Mouse (Mus musculus) urinary bladder, postnatal 10 days (tissue): ENCODE measurements around the gene Pitpnc1.

Experiments used
- DNase-seq: peaks from one replicate; pipeline ENCODE4 v3.0.0; 2022; ENCODE audit warnings: low spot score

The Pitpnc1 gene

GRCm38 (mm10) chr11:107370476-107370875 lies 100.0 kb downstream of the Pitpnc1 start:
- no peak for DNase-seq

GRCm38 (mm10) chr11:107369661-107370060 lies 100.8 kb downstream of the Pitpnc1 start:
- no peak for DNase-seq

- no peak for DNase-seq
Observed at GRCm38 (mm10) chr11:107365938-107366712, 104.4 kb downstream of the Pitpnc1 start.

GRCm38 (mm10) chr11:107358695-107359094 lies 111.8 kb downstream of the Pitpnc1 start:
- DNase-seq, result no peak

- DNase-seq, result no peak
Observed at GRCm38 (mm10) chr11:107356224-107356623, 114.3 kb downstream of the Pitpnc1 start.

GRCm38 (mm10) chr11:107355526-107355925 lies 115.0 kb downstream of the Pitpnc1 start:
- no peak for DNase-seq

- no peak for DNase-seq
Observed at GRCm38 (mm10) chr11:107354499-107355143, 115.9 kb downstream of the Pitpnc1 start.

- no peak for DNase-seq
Observed at GRCm38 (mm10) chr11:107352596-107352995, 117.9 kb downstream of the Pitpnc1 start.

GRCm38 (mm10) chr11:107349756-107350155 lies 120.7 kb downstream of the Pitpnc1 start:
- no peak for DNase-seq

GRCm38 (mm10) chr11:107343031-107343430 lies 127.5 kb downstream of the Pitpnc1 start:
- no peak for DNase-seq

GRCm38 (mm10) chr11:107342432-107342831 lies 128.1 kb downstream of the Pitpnc1 start:
- DNase-seq, result no peak

GRCm38 (mm10) chr11:107341293-107341692 lies 129.2 kb downstream of the Pitpnc1 start:
- DNase-seq, result peak; percentile 15

- no peak for DNase-seq
Observed at GRCm38 (mm10) chr11:107340793-107341192, 129.7 kb downstream of the Pitpnc1 start.

GRCm38 (mm10) chr11:107339224-107339805 lies 131.2 kb downstream of the Pitpnc1 start:
- no peak for DNase-seq

GRCm38 (mm10) chr11:107337391-107338148 lies 132.9 kb downstream of the Pitpnc1 start:
- DNase-seq, result no peak

GRCm38 (mm10) chr11:107335756-107336155 lies 134.7 kb downstream of the Pitpnc1 start:
- DNase-seq, result no peak

GRCm38 (mm10) chr11:107334849-107335484 lies 135.5 kb downstream of the Pitpnc1 start:
- DNase-seq, result no peak

GRCm38 (mm10) chr11:107332905-107333304 lies 137.6 kb downstream of the Pitpnc1 start:
- no peak for DNase-seq

- DNase-seq, result no peak
Observed at GRCm38 (mm10) chr11:107332332-107332731, 138.2 kb downstream of the Pitpnc1 start.

GRCm38 (mm10) chr11:107331425-107331824 lies 139.1 kb downstream of the Pitpnc1 start:
- DNase-seq, result no peak

- DNase-seq, result no peak
Observed at GRCm38 (mm10) chr11:107327326-107327725, 143.2 kb downstream of the Pitpnc1 start.
